Mouse (Mus musculus) embryonic fibroblast, embryonic 13.5 days (primary cell): Measurements from ENCODE around the gene Zbed5. TPM values are rescaled to one million over a fixed set of nuclear protein-coding genes. Genes with fewer than 3 reads are reported as not detected.

ENCODE experiments used
- H3K27ac ChIP-seq: 2 replicates; pipeline ENCODE4 v1.5.1; 2012; ENCODE audit warnings: low read length, control low read depth, inconsistent platforms; ENCODE audit not compliant: insufficient read depth
- H3K4me1 ChIP-seq: 2 replicates; pipeline ENCODE4 v1.6.1; 2011; ENCODE audit warnings: low read length; ENCODE audit not compliant: control insufficient read depth, insufficient read depth
- H3K4me3 ChIP-seq: 2 replicates; pipeline ENCODE4 v1.5.1; 2011; ENCODE audit warnings: mild to moderate bottlenecking, control low read depth, low read length; ENCODE audit not compliant: insufficient read depth
- CTCF ChIP-seq: IDR thresholded peaks from 2 replicates; pipeline ENCODE4 v1.5.1; 2011; ENCODE audit warnings: mild to moderate bottlenecking, control low read depth, low read length, moderate library complexity, borderline replicate concordance; ENCODE audit not compliant: insufficient read depth
- POLR2A ChIP-seq: IDR thresholded peaks from 2 replicates; pipeline ENCODE4 v1.6.1; 2011; ENCODE audit warnings: low read depth, mild to moderate bottlenecking, control low read depth, low read length, moderate library complexity
- polyA plus RNA-seq: library from polyadenylated mRNA; stranded (reverse); fragments of >200 nt; gene quantifications from 2 replicates; pipeline ENCODE4 v1.2.4, GENCODE M21; 2011; ENCODE audit warnings: low read depth; ENCODE audit not compliant: missing spikeins, insufficient read length

Gene Zbed5
- polyA plus RNA-seq, 1 experiment, result 3.4 TPM

- TF ChIP-seq CTCF (no peak), POLR2A (no peak)
- Histone ChIP-seq H3K4me1 (no peaks in the 10 kb centered on the region; the same call in 1 of the 2 replicates), H3K27ac (no peak overlapping the region), H3K4me3 (no peak overlapping the region)
Observed at GRCm38 (mm10) chr5:129947528-129948033, 52.1 kb downstream of the Zbed5 start.

- H3K27ac ChIP-seq, result no peak overlapping the region
- TF ChIP-seq CTCF (no peak), POLR2A (no peak)
- H3K4me1 ChIP-seq, result no peaks in the 10 kb centered on the region
- no peak overlapping the region for H3K4me3 ChIP-seq
Observed at GRCm38 (mm10) chr5:129952143-129952542, 56.6 kb downstream of the Zbed5 start.

Other genes with a start within 250 kb of the Zbed5 start
- gene Zfp11, start 225.6 kb upstream of the Zbed5 start, polyA plus RNA-seq, result 3.9 and 5.3 TPM in 2 replicates
- gene Sept14, start 187.2 kb upstream of the Zbed5 start, polyA plus RNA-seq, result not detected in 2 replicates
- 88.2 and 95.1 TPM in 2 replicates for gene Mrps17, start 180.2 kb upstream of the Zbed5 start, polyA plus RNA-seq
- gene Nipsnap2, start 170.7 kb upstream of the Zbed5 start, polyA plus RNA-seq, result 59.7 and 61.6 TPM in 2 replicates
- gene Psph, start 108.3 kb upstream of the Zbed5 start, polyA plus RNA-seq, result 45.5 and 50.0 TPM in 2 replicates
- gene Sumf2, start 48.7 kb upstream of the Zbed5 start, polyA plus RNA-seq, result 29.9 and 39.3 TPM in 2 replicates
- gene Chchd2, start 8.3 kb upstream of the Zbed5 start, polyA plus RNA-seq, result 318 and 322 TPM in 2 replicates
- 0.80 and 1.3 TPM in 2 replicates for gene Phkg1, start 2.8 kb downstream of the Zbed5 start, polyA plus RNA-seq
- gene Nupr1l, start 12.8 kb downstream of the Zbed5 start, polyA plus RNA-seq, result 2.0 TPM in 1 of 2 replicates, not detected in the other
- 45.1 and 54.4 TPM in 2 replicates for gene Vkorc1l1, start 46.2 kb downstream of the Zbed5 start, polyA plus RNA-seq
- gene Gusb, start 107.3 kb downstream of the Zbed5 start, polyA plus RNA-seq, result 43.4 and 49.9 TPM in 2 replicates
- gene Asl, start 133.5 kb downstream of the Zbed5 start, polyA plus RNA-seq, result 32.6 and 41.4 TPM in 2 replicates
- gene Crcp, start 133.6 kb downstream of the Zbed5 start, polyA plus RNA-seq, result 30.8 and 36.5 TPM in 2 replicates
- 34.0 and 44.9 TPM in 2 replicates for gene Tpst1, start 177.6 kb downstream of the Zbed5 start, polyA plus RNA-seq
- gene Kctd7, start 249.1 kb downstream of the Zbed5 start, polyA plus RNA-seq, result 3.6 and 4.4 TPM in 2 replicates